Comparison of ENCODE assay signal across 14 mouse cellular contexts in genomic region chr5:64063622-64064355, GRCm38 (mm10). TPM values are rescaled to one million over a fixed set of nuclear protein-coding genes. Genes with fewer than 3 reads are reported as not detected.
DNase-seq lines count a peak whose midpoint lies in the region; ATAC-seq and TF ChIP-seq lines count a peak whose summit lies in the region.
"Had no signal": no experiment of that assay in that cellular context is flagged by ENCODE, and none has a peak within 500 bp of the region (broad histone marks: within the 10 kb centered on the region; RNA-seq: fewer than 3 reads in every experiment).

No protein-coding gene starts in this region.

- WGBS in kidney, embryonic 16.5 days, result 48% methylated on average over 11 of the region's 11 CpGs
- WGBS in lung, embryonic 16.5 days, result 63% methylated on average over 11 of the region's 11 CpGs
- 47% methylated on average over 11 of the region's 11 CpGs for WGBS in lung, adult 2 months

- no peak for TF ChIP-seq CTCF in gastrocnemius, adult 2 months (IDR thresholded peaks at IDR 0.05)
- no peak for TF ChIP-seq CTCF in lung, adult 2 months (IDR thresholded peaks at IDR 0.05; ENCODE audit: insufficient read depth, low read length)
- TF ChIP-seq CTCF in embryonic fibroblast, embryonic 13.5 days (IDR thresholded peaks at IDR 0.05; ENCODE audit: borderline replicate concordance, insufficient read depth, low read length), result no peak

- peaks cover 3% of the 10 kb centered on the region; the same call in 1 of the 2 replicates for H3K9me3 ChIP-seq in kidney, embryonic 16.5 days (ENCODE audit: low read length)
- H3K9me3 ChIP-seq in lung, embryonic 16.5 days (ENCODE audit: control insufficient read depth, low read length), result 0 out of 2 replicates have a peak, but pooled peaks cover 3% of the 10 kb centered on the region
- H3K9me3 ChIP-seq: embryonic facial prominence, embryonic 13.5 days; forebrain, embryonic 12.5 days had no signal

- peak overlapping the region; percentile 6 for H3K4me2 ChIP-seq in kidney, embryonic 16.5 days (replicated peaks; ENCODE audit: low read depth, low read length)
- no peak overlapping the region for H3K4me2 ChIP-seq in lung, embryonic 16.5 days (ENCODE audit: low read depth, low read length)
- H3K4me2 ChIP-seq: embryonic facial prominence, embryonic 13.5 days; forebrain, embryonic 12.5 days had no signal

- no peaks in the 10 kb centered on the region for H3K27me3 ChIP-seq in kidney, embryonic 16.5 days (ENCODE audit: insufficient read depth, low read length)
- H3K27me3 ChIP-seq in lung, embryonic 16.5 days (ENCODE audit: control insufficient read depth, insufficient read depth, low read depth, low read length), result no peaks in the 10 kb centered on the region
- H3K27me3 ChIP-seq: embryonic facial prominence, embryonic 13.5 days; forebrain, embryonic 12.5 days had no signal

- DNase-seq in gastrocnemius, adult 2 months, result peak; percentile 36
- no peak for DNase-seq in gastrocnemius, postnatal 36 days
- no peak for DNase-seq in kidney, adult 18-20 months
- DNase-seq in lung, adult 2 months, result no peak
- DNase-seq in neural tube, embryonic 10.5 days (ENCODE audit: extremely low spot score, low spot score), result no peak
- DNase-seq: cerebellum, postnatal 36 days; gastrocnemius, postnatal 14 days; midbrain, embryonic 14.5 days had no signal

- H3K4me1 ChIP-seq in kidney, embryonic 16.5 days (ENCODE audit: insufficient read depth, low read length), result peaks cover 6% of the 10 kb centered on the region
- no peaks in the 10 kb centered on the region for H3K4me1 ChIP-seq in lung, embryonic 16.5 days (replicated peaks; ENCODE audit: control insufficient read depth, insufficient read depth, low read length)
- H3K4me1 ChIP-seq in lung, adult 2 months (ENCODE audit: control insufficient read depth, insufficient read depth, low read length), result no peaks in the 10 kb centered on the region
- peaks cover 13% of the 10 kb centered on the region for H3K4me1 ChIP-seq in embryonic fibroblast, embryonic 13.5 days (ENCODE audit: control insufficient read depth, insufficient read depth, low read length)
- H3K4me1 ChIP-seq: forebrain, embryonic 12.5 days had no signal

- ATAC-seq in kidney, embryonic 16.5 days (ENCODE audit: low FRiP score, low TSS enrichment), result peak; percentile 73; the same call in 1 of the 2 replicates
- ATAC-seq in lung, embryonic 16.5 days (ENCODE audit: low read depth), result peak; percentile 88
- ATAC-seq: hindbrain, postnatal 0 days had no signal

- TF ChIP-seq POLR2A in lung, adult 2 months (IDR thresholded peaks at IDR 0.05; ENCODE audit: borderline replicate concordance, extremely low read depth, low read depth, low read length), result no peak
- no peak for TF ChIP-seq POLR2A in embryonic fibroblast, embryonic 13.5 days (IDR thresholded peaks at IDR 0.05; ENCODE audit: low read depth, low read length)

- H3K27ac ChIP-seq in gastrocnemius, adult 2 months, result peak overlapping the region; percentile 82
- peak overlapping the region; percentile 38 for H3K27ac ChIP-seq in kidney, embryonic 16.5 days (ENCODE audit: low read length)
- no peak overlapping the region for H3K27ac ChIP-seq in lung, embryonic 16.5 days (ENCODE audit: low read length)
- peak overlapping the region; percentile 15 for H3K27ac ChIP-seq in embryonic fibroblast, embryonic 13.5 days (ENCODE audit: insufficient read depth, low read length)
- H3K27ac ChIP-seq: embryonic facial prominence, embryonic 13.5 days; forebrain, embryonic 12.5 days; hindbrain, postnatal 0 days had no signal

- H3K9ac ChIP-seq in kidney, embryonic 16.5 days (replicated peaks; ENCODE audit: low read length), result no peak overlapping the region
- H3K9ac ChIP-seq in lung, embryonic 16.5 days (ENCODE audit: low read length), result no peak overlapping the region
- H3K9ac ChIP-seq: embryonic facial prominence, embryonic 13.5 days; forebrain, embryonic 12.5 days had no signal

- H3K4me3 ChIP-seq in gastrocnemius, adult 2 months, result peak overlapping the region; percentile 26; the same call in 1 of the 2 replicates
- no peak overlapping the region for H3K4me3 ChIP-seq in kidney, embryonic 16.5 days (ENCODE audit: low read length)
- H3K4me3 ChIP-seq in lung, embryonic 16.5 days (ENCODE audit: low read length), result no peak overlapping the region
- no peak overlapping the region for H3K4me3 ChIP-seq in lung, adult 2 months (replicated peaks; ENCODE audit: extremely low read depth, low read depth, low read length)
- H3K4me3 ChIP-seq in embryonic fibroblast, embryonic 13.5 days (ENCODE audit: insufficient read depth, low read length), result no peak overlapping the region
- H3K4me3 ChIP-seq: embryonic facial prominence, embryonic 13.5 days; forebrain, embryonic 12.5 days had no signal

- intact Hi-C loops in gastrocnemius, adult 2 months (cut with DNase I), result loop anchor here (10.0 kb wide), 1 partner anchor 249 kb away; the partner anchor contains the start of gene 0610040J01Rik
- intact Hi-C loops in gastrocnemius, postnatal 36 days (cut with DNase I), result loop anchor here (10.0 kb wide), 1 partner anchor 249 kb away; the partner anchor contains the start of gene 0610040J01Rik

- H3K36me3 ChIP-seq in kidney, embryonic 16.5 days (ENCODE audit: insufficient read depth, low read length), result no peaks in the 10 kb centered on the region
- H3K36me3 ChIP-seq in lung, embryonic 16.5 days (ENCODE audit: control insufficient read depth, insufficient read depth, low read length), result no peaks in the 10 kb centered on the region
- H3K36me3 ChIP-seq: embryonic facial prominence, embryonic 13.5 days; forebrain, embryonic 12.5 days had no signal

RNA-seq across cellular contexts. Expression of gene Pgm2, which starts 29.0 kb away (rescaled TPM):
- 1 to 10 TPM; 1.8 to 2.9 TPM for total RNA-seq in gastrocnemius, adult 2 months (2021)
- 1 to 10 TPM; 2.3 to 3.2 TPM for total RNA-seq in gastrocnemius, postnatal 36 days (2021)
- 39.9 and 42.9 TPM in 2 replicates for polyA plus RNA-seq in kidney, embryonic 16.5 days (2015; fragmentation: Nextera tagmentation; extraction: Ambion mirVana)
- 35.9 and 38.5 TPM in 2 replicates for polyA plus RNA-seq in lung, embryonic 16.5 days (2015; fragmentation: Nextera tagmentation; extraction: Ambion mirVana)
- 9.4 and 11.5 TPM in 2 replicates for polyA plus RNA-seq in lung, adult 2 months (2012; rRNA removed)
- polyA plus RNA-seq in embryonic fibroblast, embryonic 13.5 days (2011; ENCODE audit: insufficient read length, low read depth, missing spikeins), result 39.6 and 42.0 TPM in 2 replicates
